Mouse (Mus musculus) C2C12 (cell line): ENCODE data around the gene Kirrel3.

Experiments
- CEBPB ChIP-seq: IDR thresholded peaks from one replicate; pipeline ENCODE4 v1.6.1; 2011; ENCODE audit warnings: low read depth, mild to moderate bottlenecking, control low read depth, moderate library complexity
- CTCF ChIP-seq: IDR thresholded peaks from one replicate; pipeline ENCODE4 v1.5.1; 2011; ENCODE audit not compliant: control insufficient read depth, insufficient read depth, insufficient read length
- FOSL1 ChIP-seq: IDR thresholded peaks from one replicate; pipeline ENCODE4 v1.8.0; 2011; ENCODE audit warnings: mild to moderate bottlenecking, low read length; ENCODE audit not compliant: poor library complexity, insufficient read depth, severe bottlenecking
- MAX ChIP-seq: IDR thresholded peaks from one replicate; pipeline ENCODE4 v1.6.1; 2011; ENCODE audit warnings: mild to moderate bottlenecking, control low read depth
- MYOD1 ChIP-seq: IDR thresholded peaks from one replicate; pipeline ENCODE4 v1.6.1; 2011; ENCODE audit warnings: low read depth; ENCODE audit not compliant: control insufficient read depth, insufficient read length

DNA sequence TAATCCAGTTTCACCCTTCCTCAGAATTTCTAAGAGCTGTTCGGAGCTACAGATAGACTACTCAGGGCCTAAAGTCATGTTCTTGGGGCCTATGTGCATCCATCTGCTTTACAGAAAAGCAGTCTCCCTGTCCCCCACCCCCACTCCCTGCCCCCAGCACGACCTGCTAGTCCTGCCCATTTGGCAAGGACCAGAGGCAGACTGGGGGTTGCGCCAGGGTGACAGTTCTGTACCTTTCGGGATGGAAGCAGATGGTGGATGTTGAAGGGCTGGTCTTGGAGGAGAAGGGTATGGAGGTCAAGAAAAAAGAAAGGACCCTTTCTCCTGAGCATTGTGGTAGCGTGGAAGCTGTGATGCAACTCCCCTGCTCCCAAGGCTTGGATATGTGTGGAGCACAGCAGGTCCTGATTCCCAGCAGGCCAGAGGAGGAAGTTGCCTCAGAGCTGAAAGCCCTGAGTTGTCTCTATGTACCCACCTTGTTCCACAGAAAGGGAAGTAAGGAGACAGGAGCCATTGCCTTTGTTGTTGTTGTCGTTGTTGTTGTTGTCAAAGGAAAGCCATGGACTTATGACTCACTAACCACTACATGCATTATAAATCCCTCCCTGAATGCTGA lies 541.8 kb downstream of the Kirrel3 start:
- TF ChIP-seq MAX (no peak), CTCF (no peak), FOSL1 (no peak), MYOD1 (no peak), CEBPB (no peak)
